Mouse (Mus musculus) cerebellum, postnatal 25 days (tissue): ENCODE measurements at regions not wholly inside any gene's neighbourhood (a gene's known extent, or its start where the extent isn't known, plus 50 kb on each side); places are given as distances from the start of the nearest gene placed in this dataset.

Experiments used
- DNase-seq, 2 experiments: peaks; one replicate each; pipeline ENCODE4 v3.0.0; 2021; ENCODE audit warnings: mixed read lengths in 2 of 2

- no peak for DNase-seq
These were observed 1005.7 kb upstream of the Nudt12 start for GRCm38 (mm10) chr17:60018752-60019323.

DNA sequence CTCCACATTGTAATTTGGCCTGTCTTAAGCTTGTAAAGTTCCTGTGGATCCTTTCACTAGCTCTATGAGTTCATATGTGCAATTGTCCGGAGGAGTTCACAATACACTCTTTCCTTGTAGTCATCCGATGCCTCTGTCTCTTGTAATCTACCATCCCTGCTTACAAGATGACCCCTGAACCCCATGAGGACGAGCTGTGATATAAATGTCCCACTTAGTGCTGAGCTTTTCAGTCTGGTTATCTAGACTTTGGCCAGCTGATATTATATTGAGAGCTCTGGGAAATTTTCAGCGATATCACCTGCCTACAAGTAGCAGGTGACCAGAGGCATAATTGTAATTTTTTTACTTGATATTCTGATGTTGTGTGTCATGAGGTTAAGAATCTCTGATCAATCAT is 984.8 kb upstream of the Nudt12 start:
- DNase-seq, result no peak

GRCm38 (mm10) chr17:59979325-59979880 is 966.2 kb upstream of the Nudt12 start:
- no peak for DNase-seq

GRCm38 (mm10) chr17:59977136-59977770 is 964.1 kb upstream of the Nudt12 start:
- no peak for DNase-seq

- DNase-seq, result no peak
These were observed 954.2 kb upstream of the Nudt12 start for GRCm38 (mm10) chr17:59967383-59967782.

DNA sequence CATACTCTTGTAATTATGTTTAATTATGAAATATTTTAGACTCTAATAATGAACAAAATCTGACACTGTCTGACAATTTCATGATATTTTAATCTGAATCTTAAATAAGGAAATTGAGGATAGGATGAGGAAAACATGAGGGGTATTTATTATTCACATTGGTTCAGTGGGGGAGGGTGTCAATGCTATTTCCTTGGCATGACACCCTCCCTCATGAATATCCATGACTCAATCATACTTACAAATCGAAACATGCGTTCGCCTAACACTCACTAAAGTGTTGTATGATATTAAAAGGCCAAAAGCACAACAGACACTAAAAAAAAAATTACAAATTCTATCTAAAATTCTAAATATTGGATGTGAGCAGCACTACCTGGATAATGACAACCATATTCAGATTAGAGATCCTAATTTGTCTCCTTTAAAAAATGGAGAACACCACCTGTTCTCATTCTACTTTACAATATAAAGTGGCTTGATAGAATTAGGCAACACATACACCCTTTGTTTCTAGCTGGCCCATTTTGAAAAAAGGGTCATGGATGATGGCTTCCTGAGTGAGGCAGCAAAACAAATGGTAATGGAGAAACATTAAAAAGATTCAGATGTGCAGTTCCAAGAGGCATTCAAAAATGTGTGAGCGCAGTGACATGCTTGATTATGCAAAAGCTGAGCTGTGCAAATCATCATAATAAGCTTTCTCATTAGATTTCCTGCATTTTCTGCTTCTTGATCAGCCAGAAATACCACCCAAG is 942.3 kb upstream of the Nudt12 start:
- no peak for DNase-seq

DNA sequence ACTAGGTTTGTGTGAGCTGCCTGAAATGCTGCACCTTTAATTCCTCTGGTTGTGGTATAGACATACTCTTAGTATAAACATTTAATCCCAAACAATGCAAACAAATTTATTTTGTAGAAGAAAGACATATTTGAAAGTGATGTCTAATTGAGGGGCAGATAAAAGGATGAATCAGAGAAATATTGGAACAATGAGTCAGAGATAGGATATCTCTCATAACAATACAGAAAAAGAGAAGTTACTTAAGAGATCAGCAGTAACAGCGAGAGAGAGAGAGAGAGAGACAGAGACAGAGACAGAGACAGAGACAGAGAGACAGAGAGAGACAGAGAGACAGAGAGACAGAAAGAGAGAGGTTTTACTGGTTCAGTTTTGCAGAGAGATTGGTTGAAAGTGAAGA is 933.3 kb upstream of the Nudt12 start:
- DNase-seq, result no peak

- DNase-seq, result no peak
These were observed 891.2 kb upstream of the Nudt12 start for GRCm38 (mm10) chr17:59904395-59904794.

GRCm38 (mm10) chr17:59877791-59878190 is 864.6 kb upstream of the Nudt12 start:
- no peak for DNase-seq

DNA sequence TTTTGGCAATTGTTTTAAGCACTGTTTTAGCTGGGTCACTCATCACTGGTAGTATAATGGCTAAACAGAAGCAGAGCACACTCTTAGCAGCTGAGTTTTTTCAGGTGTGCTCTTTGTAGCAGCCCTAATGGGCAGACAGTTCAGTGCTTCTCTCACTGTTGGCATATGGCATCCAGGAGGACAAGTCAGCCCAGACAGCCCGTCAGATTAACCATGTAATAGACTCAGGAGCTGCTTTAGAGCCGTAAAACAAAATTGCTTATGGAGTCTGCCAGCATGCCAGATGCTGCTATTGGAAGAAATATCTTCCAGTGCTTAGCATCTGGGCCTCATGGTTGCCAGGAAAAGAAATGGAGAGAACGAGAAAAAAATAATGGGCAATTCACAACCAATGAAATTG is 835.7 kb upstream of the Nudt12 start:
- no peak for DNase-seq

GRCm38 (mm10) chr17:59845261-59845819 is 832.2 kb upstream of the Nudt12 start:
- peak in 1 of 2 experiments; percentile 27 for DNase-seq

- no peak for DNase-seq
These were observed 792.7 kb upstream of the Nudt12 start for GRCm38 (mm10) chr17:59805870-59806269.

GRCm38 (mm10) chr17:59793434-59793833 is 780.3 kb upstream of the Nudt12 start:
- no peak for DNase-seq

GRCm38 (mm10) chr17:59792780-59793179 is 779.6 kb upstream of the Nudt12 start:
- peak; percentile 53 to 63 for DNase-seq

- no peak for DNase-seq
These were observed 760.9 kb upstream of the Nudt12 start for GRCm38 (mm10) chr17:59774075-59774474.

GRCm38 (mm10) chr17:59766580-59766979 is 753.4 kb upstream of the Nudt12 start:
- no peak for DNase-seq

DNA sequence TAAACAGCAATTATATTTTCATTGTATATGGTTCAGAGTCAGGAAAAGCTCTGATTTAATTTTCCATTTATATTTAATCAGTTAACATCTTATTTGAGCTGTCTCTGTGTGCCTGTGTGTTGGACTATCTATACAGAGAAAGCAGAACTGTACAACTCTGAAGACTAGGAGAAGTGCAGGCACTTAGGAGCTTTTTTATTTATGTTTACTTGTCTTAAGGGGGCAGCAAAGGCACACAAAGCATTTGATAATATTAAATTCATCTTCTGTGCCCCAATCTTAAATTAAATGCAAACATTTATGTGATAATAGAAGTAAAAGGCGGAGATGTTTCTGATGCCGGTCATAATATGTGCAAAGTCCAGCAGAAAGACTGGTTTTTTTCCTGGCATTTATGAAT is 751.3 kb upstream of the Nudt12 start:
- no peak for DNase-seq

- DNase-seq, result no peak
These were observed 748.9 kb upstream of the Nudt12 start for GRCm38 (mm10) chr17:59762068-59762467.

- no peak for DNase-seq
These were observed 747.7 kb upstream of the Nudt12 start for GRCm38 (mm10) chr17:59760889-59761288.

DNA sequence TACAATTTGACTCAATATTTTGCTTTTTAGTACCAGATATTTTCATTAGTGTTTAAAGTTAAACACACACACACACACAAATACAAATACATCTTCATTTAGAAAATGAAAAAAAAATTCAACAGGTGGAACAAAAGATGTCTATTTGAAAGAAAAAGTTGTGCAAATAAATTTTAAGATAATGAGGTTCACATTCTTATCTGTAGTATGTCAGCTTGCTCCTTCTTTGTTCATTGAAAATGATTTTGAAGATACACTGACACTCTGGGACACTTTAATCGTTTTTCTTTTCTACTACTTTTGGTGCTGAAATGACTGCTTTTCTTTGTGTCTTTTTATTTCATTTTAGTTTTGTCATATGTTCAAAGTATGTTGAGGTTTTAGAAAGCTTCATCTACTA is 732.9 kb upstream of the Nudt12 start:
- DNase-seq, result no peak
